Mouse (Mus musculus): ENCODE results near the gene Sncb. TPM values are rescaled to one million over a fixed set of nuclear protein-coding genes. Genes with fewer than 3 reads are reported as not detected.
A peak's percentile ranks its signal among the peaks of the same experiment; 100 is the strongest.

Sncb gene
- 0.53 and 1.6 TPM in 2 replicates for polyA plus RNA-seq (2012; rRNA removed)

GRCm38 (mm10) chr13:54766192-54766768 is at the start of gene Sncb:
Sncb (minus strand) TSS chr13:54766595.
- Histone ChIP-seq H3K27ac (ENCODE audit: control insufficient read depth, insufficient read depth, low read length) (no peak within 1 kb of the TSS), H3K27me3 (ENCODE audit: control insufficient read depth, insufficient read depth, low read length) (peaks cover 10% of the 10 kb centered on the region; the same call in 1 of the 2 replicates), H3K4me1 (replicated peaks; ENCODE audit: control insufficient read depth, insufficient read depth, low read length) (peaks cover 7% of the 10 kb centered on the region; the same call in 1 of the 2 replicates), H3K36me3 (ENCODE audit: control insufficient read depth, insufficient read depth, low read length) (no peaks in the 10 kb centered on the region), H3K4me3 (ENCODE audit: control insufficient read depth, insufficient read depth, low read length) (peak within 1 kb of the TSS; percentile 24; the same call in 1 of the 2 replicates)
- TF ChIP-seq POLR2A (IDR thresholded peaks at IDR 0.05; ENCODE audit: control insufficient read depth, extremely low read depth, insufficient read depth, low read length, poor library complexity) (no peak), CTCF (IDR thresholded peaks at IDR 0.05; ENCODE audit: borderline replicate concordance, control insufficient read depth, extremely low read depth, insufficient read depth, low read length, poor library complexity) (peak; percentile 80; the same call in 1 of the 2 replicates)
- 3% methylated on average over 35 of the region's 35 CpGs for WGBS
- DNase-seq, result peak; percentile 69

GRCm38 (mm10) chr13:54813381-54813780 is 47.0 kb upstream of the Sncb start:
- Histone ChIP-seq H3K4me3 (ENCODE audit: control insufficient read depth, insufficient read depth, low read length) (no peak overlapping the region), H3K27ac (ENCODE audit: control insufficient read depth, insufficient read depth, low read length) (no peak overlapping the region), H3K27me3 (ENCODE audit: control insufficient read depth, insufficient read depth, low read length) (no peaks in the 10 kb centered on the region), H3K36me3 (ENCODE audit: control insufficient read depth, insufficient read depth, low read length) (no peaks in the 10 kb centered on the region), H3K4me1 (replicated peaks; ENCODE audit: control insufficient read depth, insufficient read depth, low read length) (no peaks in the 10 kb centered on the region)
- 82% methylated on average over 9 of the region's 9 CpGs for WGBS
- TF ChIP-seq CTCF (IDR thresholded peaks at IDR 0.05; ENCODE audit: borderline replicate concordance, control insufficient read depth, extremely low read depth, insufficient read depth, low read length, poor library complexity) (no peak), POLR2A (IDR thresholded peaks at IDR 0.05; ENCODE audit: control insufficient read depth, extremely low read depth, insufficient read depth, low read length, poor library complexity) (no peak)
- no peak for DNase-seq

DNA sequence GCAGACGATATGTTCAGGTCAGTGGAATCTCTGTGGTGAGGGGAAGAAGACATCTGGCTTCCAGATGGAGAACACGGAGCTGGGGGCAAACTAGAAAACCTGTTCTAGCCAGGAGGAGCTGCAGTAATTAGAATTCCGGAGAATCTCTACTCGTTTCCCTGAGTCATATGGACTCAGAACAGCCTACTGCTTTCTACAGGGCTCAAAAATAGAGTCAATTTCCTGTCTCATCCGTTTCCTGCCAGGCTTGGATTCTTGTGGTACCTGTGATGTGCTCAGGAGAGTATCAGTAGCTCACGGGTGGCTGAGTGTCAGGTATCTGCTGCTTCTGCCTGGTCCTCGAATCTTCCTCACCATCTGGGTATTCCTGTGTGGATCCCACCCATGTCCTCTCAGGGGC is 45.1 kb upstream of the Sncb start:
- DNase-seq, result no peak
- H3K4me3 ChIP-seq (ENCODE audit: control insufficient read depth, insufficient read depth, low read length), result no peak overlapping the region
- no peaks in the 10 kb centered on the region for H3K36me3 ChIP-seq (ENCODE audit: control insufficient read depth, insufficient read depth, low read length)
- 64% methylated on average over 7 of the region's 7 CpGs for WGBS
- H3K27ac ChIP-seq (ENCODE audit: control insufficient read depth, insufficient read depth, low read length), result no peak overlapping the region
- TF ChIP-seq POLR2A (IDR thresholded peaks at IDR 0.05; ENCODE audit: control insufficient read depth, extremely low read depth, insufficient read depth, low read length, poor library complexity) (no peak), CTCF (IDR thresholded peaks at IDR 0.05; ENCODE audit: borderline replicate concordance, control insufficient read depth, extremely low read depth, insufficient read depth, low read length, poor library complexity) (no peak)
- H3K27me3 ChIP-seq (ENCODE audit: control insufficient read depth, insufficient read depth, low read length), result no peaks in the 10 kb centered on the region
- H3K4me1 ChIP-seq (replicated peaks; ENCODE audit: control insufficient read depth, insufficient read depth, low read length), result no peaks in the 10 kb centered on the region

DNA sequence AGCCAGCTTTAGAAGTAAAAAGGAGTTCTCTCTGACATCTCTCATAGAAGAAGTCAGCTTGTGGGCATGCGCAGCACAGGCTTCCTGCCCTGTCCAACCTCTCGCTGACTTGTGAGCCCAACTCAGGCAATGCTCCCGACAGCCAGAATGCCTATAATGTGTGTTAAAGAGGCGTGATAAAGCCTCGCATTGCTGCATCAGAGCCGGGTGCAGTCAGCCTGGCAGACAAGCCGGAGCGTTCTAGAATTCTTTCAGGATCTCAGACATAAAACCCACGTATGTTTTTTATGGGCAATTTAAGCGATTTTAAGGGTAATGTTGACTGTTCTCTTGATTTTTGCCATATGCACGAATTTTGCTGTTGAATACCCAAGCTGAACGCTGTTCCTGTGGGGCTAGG is 41.7 kb upstream of the Sncb start:
- Histone ChIP-seq H3K27ac (ENCODE audit: control insufficient read depth, insufficient read depth, low read length) (no peak overlapping the region), H3K4me3 (ENCODE audit: control insufficient read depth, insufficient read depth, low read length) (no peak overlapping the region), H3K36me3 (ENCODE audit: control insufficient read depth, insufficient read depth, low read length) (no peaks in the 10 kb centered on the region), H3K27me3 (ENCODE audit: control insufficient read depth, insufficient read depth, low read length) (no peaks in the 10 kb centered on the region), H3K4me1 (replicated peaks; ENCODE audit: control insufficient read depth, insufficient read depth, low read length) (no peaks in the 10 kb centered on the region)
- DNase-seq, result no peak
- 86% methylated on average over 12 of the region's 12 CpGs for WGBS
- no peak for TF ChIP-seq CTCF (IDR thresholded peaks at IDR 0.05; ENCODE audit: borderline replicate concordance, control insufficient read depth, extremely low read depth, insufficient read depth, low read length, poor library complexity)
- no peak for TF ChIP-seq POLR2A (IDR thresholded peaks at IDR 0.05; ENCODE audit: control insufficient read depth, extremely low read depth, insufficient read depth, low read length, poor library complexity)

DNA sequence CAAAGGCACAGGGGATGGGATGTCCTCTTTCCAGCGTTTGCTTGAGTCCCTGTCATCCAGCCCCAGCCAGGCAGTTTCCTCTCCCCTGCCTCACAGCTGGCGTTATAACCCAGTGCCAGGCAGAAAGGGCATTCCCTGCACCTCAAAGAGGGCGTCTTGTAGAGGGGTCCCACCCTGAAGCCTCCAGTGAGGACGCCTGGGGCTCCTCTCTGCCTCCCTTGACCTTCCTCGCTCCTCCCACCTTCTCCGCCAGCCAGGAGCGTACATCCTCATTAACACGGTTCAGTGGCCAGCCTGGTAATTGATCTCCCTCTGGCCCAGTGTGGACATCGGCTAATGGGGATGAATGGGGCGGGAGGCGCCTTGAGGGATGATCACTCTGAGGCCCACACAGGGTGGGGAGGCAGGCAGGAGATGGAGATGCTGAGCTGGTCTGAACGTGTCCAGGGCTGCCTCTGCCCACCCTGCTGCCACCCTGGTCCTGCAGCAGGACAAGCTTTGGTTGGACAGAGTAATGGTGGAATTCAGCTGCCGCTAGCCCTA is 40.1 kb upstream of the Sncb start:
- TF ChIP-seq CTCF (IDR thresholded peaks at IDR 0.05; ENCODE audit: borderline replicate concordance, control insufficient read depth, extremely low read depth, insufficient read depth, low read length, poor library complexity) (no peak), POLR2A (IDR thresholded peaks at IDR 0.05; ENCODE audit: control insufficient read depth, extremely low read depth, insufficient read depth, low read length, poor library complexity) (no peak)
- 63% methylated on average over 13 of the region's 13 CpGs for WGBS

DNA sequence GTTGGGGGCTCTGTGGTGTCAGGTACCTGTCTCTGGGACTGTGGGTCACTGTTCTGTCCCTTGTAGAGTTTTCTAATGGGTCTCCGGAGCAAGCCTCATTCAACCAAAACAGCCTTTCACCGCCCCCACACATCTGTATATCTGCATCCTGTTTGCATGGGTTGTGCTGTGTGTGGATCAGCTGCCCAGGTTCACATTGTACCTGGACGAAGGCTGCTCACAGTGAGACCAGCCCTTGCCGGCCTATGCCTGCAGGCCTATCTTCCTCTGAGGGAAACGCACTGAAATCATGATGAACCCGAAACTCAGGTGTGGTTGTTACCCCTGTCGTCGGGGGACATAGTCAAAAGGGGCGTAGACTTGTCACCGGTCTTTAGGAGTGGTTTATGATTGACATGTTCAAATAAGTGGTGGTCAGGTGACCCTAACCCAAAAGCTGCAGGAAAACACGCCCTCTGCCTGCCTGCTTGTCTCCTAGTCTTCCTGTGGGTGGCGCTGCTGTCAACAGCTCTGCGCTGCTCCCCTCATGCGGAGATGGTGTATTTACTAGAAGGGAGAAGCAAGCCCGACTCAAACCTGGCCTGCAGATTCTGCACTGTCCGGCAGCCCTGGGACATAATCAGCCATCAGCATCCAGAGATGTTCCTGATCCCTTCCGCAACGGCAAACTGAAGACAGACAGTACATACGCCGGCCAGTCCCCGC is 38.9 kb upstream of the Sncb start:
- Histone ChIP-seq H3K4me1 (replicated peaks; ENCODE audit: control insufficient read depth, insufficient read depth, low read length) (no peaks in the 10 kb centered on the region), H3K4me3 (ENCODE audit: control insufficient read depth, insufficient read depth, low read length) (no peak overlapping the region), H3K27me3 (ENCODE audit: control insufficient read depth, insufficient read depth, low read length) (no peaks in the 10 kb centered on the region), H3K36me3 (ENCODE audit: control insufficient read depth, insufficient read depth, low read length) (no peaks in the 10 kb centered on the region), H3K27ac (ENCODE audit: control insufficient read depth, insufficient read depth, low read length) (no peak overlapping the region)
- 52% methylated on average over 21 of the region's 21 CpGs for whole genome bisulfite sequencing
- TF ChIP-seq POLR2A (IDR thresholded peaks at IDR 0.05; ENCODE audit: control insufficient read depth, extremely low read depth, insufficient read depth, low read length, poor library complexity), result no peak
- no peak for TF ChIP-seq CTCF (IDR thresholded peaks at IDR 0.05; ENCODE audit: borderline replicate concordance, control insufficient read depth, extremely low read depth, insufficient read depth, low read length, poor library complexity)
- DNase-seq, result no peak

More for the DNA sequence above, 40.1 kb upstream of the Sncb start:
- no peak for DNase-seq
- Histone ChIP-seq H3K27ac (ENCODE audit: control insufficient read depth, insufficient read depth, low read length) (no peak overlapping the region), H3K27me3 (ENCODE audit: control insufficient read depth, insufficient read depth, low read length) (no peaks in the 10 kb centered on the region), H3K36me3 (ENCODE audit: control insufficient read depth, insufficient read depth, low read length) (no peaks in the 10 kb centered on the region), H3K4me3 (ENCODE audit: control insufficient read depth, insufficient read depth, low read length) (no peak overlapping the region), H3K4me1 (replicated peaks; ENCODE audit: control insufficient read depth, insufficient read depth, low read length) (no peaks in the 10 kb centered on the region)
